Mouse (Mus musculus): Measurements from ENCODE around the gene Tufm. TPM values are rescaled to one million over a fixed set of nuclear protein-coding genes. Genes with fewer than 3 reads are reported as not detected.

Gene Tufm
- polyA plus RNA-seq, 1 experiment from 2014 or later = 77.5 TPM

DNA sequence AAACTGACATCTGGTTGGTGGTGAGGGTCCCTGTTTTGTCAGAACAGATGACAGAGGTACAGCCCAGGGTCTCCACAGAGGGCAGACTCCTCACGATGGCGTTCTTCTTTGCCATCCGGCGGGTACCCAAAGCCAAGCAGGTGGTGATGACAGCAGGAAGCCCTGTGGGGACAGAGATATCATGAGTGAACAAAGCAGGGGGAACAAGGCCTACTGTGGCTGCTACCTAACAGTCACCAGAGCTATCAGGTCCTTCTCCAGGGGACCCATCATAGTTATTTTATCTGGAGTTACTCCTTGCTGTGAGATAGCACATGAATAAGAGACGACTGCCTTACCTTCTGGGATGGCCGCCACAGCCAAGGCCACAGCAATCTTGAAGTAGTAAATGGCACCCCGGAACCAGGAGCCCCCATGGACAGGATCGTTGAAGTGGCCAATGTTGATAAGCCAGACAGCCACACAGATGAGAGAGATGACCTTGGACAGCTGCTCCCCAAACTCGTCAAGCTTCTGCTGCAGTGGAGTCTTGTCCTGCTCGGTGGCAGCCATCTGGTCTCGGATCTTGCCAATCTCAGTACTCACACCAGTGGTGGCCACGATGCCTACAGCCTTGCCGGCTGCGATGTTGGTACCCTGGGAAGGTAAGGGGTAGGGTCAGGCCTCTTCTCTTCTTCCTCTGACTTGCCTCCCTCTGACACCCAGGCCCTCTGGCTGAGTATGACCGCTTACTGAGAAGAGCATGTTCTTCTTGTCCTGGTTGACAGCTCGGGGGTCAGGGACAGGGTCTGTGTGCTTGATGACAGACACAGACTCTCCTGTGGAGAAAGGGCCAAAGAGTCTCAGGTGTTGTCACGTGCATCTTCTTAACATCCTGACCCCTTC is 30.5 kb upstream of the Tufm start:
- Histone ChIP-seq H3K9ac (ENCODE audit: low read length) (no peak overlapping the region), H3K36me3 (ENCODE audit: control insufficient read depth, insufficient read depth, low read length) (no peaks in the 10 kb centered on the region), H3K9me3 (ENCODE audit: control insufficient read depth, low read length) (no peaks in the 10 kb centered on the region), H3K27ac (replicated peaks) (no peak overlapping the region), H3K4me3 (ENCODE audit: low read depth, low read length) (no peak overlapping the region), H3K4me1 (replicated peaks; ENCODE audit: control insufficient read depth, insufficient read depth) (no peaks in the 10 kb centered on the region), H3K27me3 (ENCODE audit: control insufficient read depth, insufficient read depth, low read length) (no peaks in the 10 kb centered on the region), H3K4me2 (replicated peaks; ENCODE audit: low read depth) (no peak overlapping the region)
- no peak for ATAC-seq (ENCODE audit: low FRiP score, low TSS enrichment)
- WGBS = 83% methylated on average over 17 of the region's 17 CpGs
- TF ChIP-seq CTCF (IDR thresholded peaks at IDR 0.05; ENCODE audit: low read depth) = no peak
- no peak for TF ChIP-seq EP300 (optimal IDR thresholded peaks at IDR 0.05)
- DNase-seq (ENCODE audit: low spot score) = no peak

- Histone ChIP-seq H3K27ac (replicated peaks) (no peak overlapping the region), H3K4me1 (replicated peaks; ENCODE audit: control insufficient read depth, insufficient read depth) (no peaks in the 10 kb centered on the region), H3K36me3 (ENCODE audit: control insufficient read depth, insufficient read depth, low read length) (no peaks in the 10 kb centered on the region), H3K9me3 (ENCODE audit: control insufficient read depth, low read length) (no peaks in the 10 kb centered on the region), H3K9ac (ENCODE audit: low read length) (no peak overlapping the region), H3K4me3 (ENCODE audit: low read depth, low read length) (no peak overlapping the region), H3K4me2 (replicated peaks; ENCODE audit: low read depth) (no peak overlapping the region), H3K27me3 (ENCODE audit: control insufficient read depth, insufficient read depth, low read length) (no peaks in the 10 kb centered on the region)
- ATAC-seq (ENCODE audit: low FRiP score, low TSS enrichment) (no peak), DNase-seq (ENCODE audit: low spot score) (no peak)
- 81% methylated on average over 5 of the region's 5 CpGs for WGBS
- no peak for TF ChIP-seq CTCF (IDR thresholded peaks at IDR 0.05; ENCODE audit: low read depth)
- no peak for TF ChIP-seq EP300 (optimal IDR thresholded peaks at IDR 0.05)
Measured at GRCm38 (mm10) chr7:126458225-126458624, 28.9 kb upstream of the Tufm start.

- Histone ChIP-seq H3K36me3 (ENCODE audit: control insufficient read depth, insufficient read depth, low read length) (no peaks in the 10 kb centered on the region), H3K9ac (ENCODE audit: low read length) (no peak overlapping the region), H3K27ac (replicated peaks) (no peak overlapping the region), H3K4me2 (replicated peaks; ENCODE audit: low read depth) (no peak overlapping the region), H3K9me3 (ENCODE audit: control insufficient read depth, low read length) (no peaks in the 10 kb centered on the region), H3K27me3 (ENCODE audit: control insufficient read depth, insufficient read depth, low read length) (no peaks in the 10 kb centered on the region), H3K4me1 (replicated peaks; ENCODE audit: control insufficient read depth, insufficient read depth) (peaks cover 1% of the 10 kb centered on the region; the same call in 1 of the 2 replicates), H3K4me3 (ENCODE audit: low read depth, low read length) (no peak overlapping the region)
- 85% methylated on average over 11 of the region's 11 CpGs for WGBS
- no peak for DNase-seq (ENCODE audit: low spot score)
- no peak for ATAC-seq (ENCODE audit: low FRiP score, low TSS enrichment)
- TF ChIP-seq EP300 (optimal IDR thresholded peaks at IDR 0.05) (no peak), CTCF (IDR thresholded peaks at IDR 0.05; ENCODE audit: low read depth) (no peak)
Measured at GRCm38 (mm10) chr7:126458844-126459618, 28.1 kb upstream of the Tufm start.

- TF ChIP-seq CTCF (IDR thresholded peaks at IDR 0.05; ENCODE audit: low read depth) = no peak
- TF ChIP-seq EP300 (optimal IDR thresholded peaks at IDR 0.05) = no peak
- 45% methylated on average over 10 of the region's 10 CpGs for WGBS
- Histone ChIP-seq H3K4me2 (replicated peaks; ENCODE audit: low read depth) (no peak overlapping the region), H3K36me3 (ENCODE audit: control insufficient read depth, insufficient read depth, low read length) (no peaks in the 10 kb centered on the region), H3K4me3 (ENCODE audit: low read depth, low read length) (no peak overlapping the region), H3K27ac (replicated peaks) (no peak overlapping the region), H3K9me3 (ENCODE audit: control insufficient read depth, low read length) (no peaks in the 10 kb centered on the region), H3K9ac (ENCODE audit: low read length) (no peak overlapping the region), H3K4me1 (replicated peaks; ENCODE audit: control insufficient read depth, insufficient read depth) (peaks cover 10% of the 10 kb centered on the region; the same call in 1 of the 2 replicates), H3K27me3 (ENCODE audit: control insufficient read depth, insufficient read depth, low read length) (no peaks in the 10 kb centered on the region)
- ATAC-seq (ENCODE audit: low FRiP score, low TSS enrichment) = no peak
- DNase-seq (ENCODE audit: low spot score) = no peak
Measured at GRCm38 (mm10) chr7:126460623-126461399, 26.4 kb upstream of the Tufm start.

- Histone ChIP-seq H3K4me2 (replicated peaks; ENCODE audit: low read depth) (no peak overlapping the region), H3K27me3 (ENCODE audit: control insufficient read depth, insufficient read depth, low read length) (no peaks in the 10 kb centered on the region), H3K9ac (ENCODE audit: low read length) (no peak overlapping the region), H3K4me1 (replicated peaks; ENCODE audit: control insufficient read depth, insufficient read depth) (peaks cover 10% of the 10 kb centered on the region; the same call in 1 of the 2 replicates), H3K27ac (replicated peaks) (no peak overlapping the region), H3K4me3 (ENCODE audit: low read depth, low read length) (no peak overlapping the region), H3K36me3 (ENCODE audit: control insufficient read depth, insufficient read depth, low read length) (no peaks in the 10 kb centered on the region), H3K9me3 (ENCODE audit: control insufficient read depth, low read length) (no peaks in the 10 kb centered on the region)
- no peak for ATAC-seq (ENCODE audit: low FRiP score, low TSS enrichment)
- no peak for DNase-seq (ENCODE audit: low spot score)
- TF ChIP-seq CTCF (IDR thresholded peaks at IDR 0.05; ENCODE audit: low read depth) (no peak), EP300 (optimal IDR thresholded peaks at IDR 0.05) (no peak)
- 66% methylated on average over 3 of the region's 3 CpGs for WGBS
Measured at GRCm38 (mm10) chr7:126461626-126462025, 25.5 kb upstream of the Tufm start.

All from stomach, postnatal 0 days (tissue).